25 mouse cellular contexts compared by ENCODE assay signal in genomic region chr11:69576307-69576706, GRCm38 (mm10). TPM values are rescaled to one million over a fixed set of nuclear protein-coding genes. Genes with fewer than 3 reads are reported as not detected.
DNase-seq lines count a peak whose midpoint lies in the region; ATAC-seq lines count a peak whose summit lies in the region.
"Had no signal": no experiment of that assay in that cellular context is flagged by ENCODE, and none has a peak within 500 bp of the region (broad histone marks: within the 10 kb centered on the region; RNA-seq: fewer than 3 reads in every experiment).

No protein-coding gene starts in this region.

- DNase-seq in embryonic facial prominence, embryonic 10.5 days (ENCODE audit: low spot score), result no peak
- no peak for DNase-seq in hindbrain, embryonic 10.5 days (ENCODE audit: low spot score)
- no peak for DNase-seq in embryonic facial prominence, embryonic 14.5 days (ENCODE audit: low spot score)
- no peak for DNase-seq in lung, postnatal 10 days
- no peak for DNase-seq in adrenal gland, postnatal 25 days
- DNase-seq: adrenal gland, postnatal 14 days; cerebellum, adult 11-12 months; cerebellum, postnatal 25 days; embryo, embryonic 11 days; gastrocnemius, postnatal 25 days; heart, postnatal 10 days; kidney, adult 2 months; kidney, postnatal 10 days; lung, postnatal 14 days; right cerebral cortex, adult 18-20 months had no signal

- H3K4me3 ChIP-seq in embryonic facial prominence, embryonic 12.5 days, result no peak overlapping the region
- H3K4me3 ChIP-seq in embryonic facial prominence, embryonic 10.5 days, result no peak overlapping the region
- H3K4me3 ChIP-seq in hindbrain, embryonic 10.5 days, result peak overlapping the region; percentile 21; the same call in 1 of the 2 replicates
- H3K4me3 ChIP-seq in hindbrain, embryonic 13.5 days, result no peak overlapping the region
- no peak overlapping the region for H3K4me3 ChIP-seq in embryonic facial prominence, embryonic 14.5 days (ENCODE audit: low read depth, low read length)
- H3K4me3 ChIP-seq in liver, embryonic 16.5 days (ENCODE audit: low read depth, low read length), result peak overlapping the region; percentile 88
- H3K4me3 ChIP-seq: hindbrain, embryonic 12.5 days; limb, embryonic 15.5 days; neural tube, embryonic 12.5 days had no signal

- H3K27me3 ChIP-seq in embryonic facial prominence, embryonic 12.5 days, result no peaks in the 10 kb centered on the region
- H3K27me3 ChIP-seq in embryonic facial prominence, embryonic 10.5 days (replicated peaks; ENCODE audit: low read depth, poor library complexity, severe bottlenecking), result no peaks in the 10 kb centered on the region
- no peaks in the 10 kb centered on the region for H3K27me3 ChIP-seq in hindbrain, embryonic 10.5 days (ENCODE audit: insufficient read depth, poor library complexity, severe bottlenecking)
- H3K27me3 ChIP-seq in hindbrain, embryonic 13.5 days, result no peaks in the 10 kb centered on the region
- H3K27me3 ChIP-seq in embryonic facial prominence, embryonic 14.5 days (replicated peaks; ENCODE audit: control insufficient read depth, insufficient read depth, low read length), result no peaks in the 10 kb centered on the region
- H3K27me3 ChIP-seq in liver, embryonic 16.5 days (ENCODE audit: control insufficient read depth, insufficient read depth, low read depth, low read length), result no peaks in the 10 kb centered on the region
- H3K27me3 ChIP-seq: hindbrain, embryonic 12.5 days; limb, embryonic 15.5 days; neural tube, embryonic 12.5 days had no signal

- peaks cover 26% of the 10 kb centered on the region for H3K4me1 ChIP-seq in embryonic facial prominence, embryonic 12.5 days
- H3K4me1 ChIP-seq in embryonic facial prominence, embryonic 10.5 days, result peaks cover 35% of the 10 kb centered on the region
- H3K4me1 ChIP-seq in hindbrain, embryonic 10.5 days (replicated peaks), result peaks cover 48% of the 10 kb centered on the region
- peaks cover 41% of the 10 kb centered on the region for H3K4me1 ChIP-seq in hindbrain, embryonic 13.5 days (replicated peaks)
- H3K4me1 ChIP-seq in embryonic facial prominence, embryonic 14.5 days (ENCODE audit: control insufficient read depth, insufficient read depth, low read length), result peaks cover 17% of the 10 kb centered on the region
- H3K4me1 ChIP-seq in liver, embryonic 16.5 days (ENCODE audit: control insufficient read depth, low read depth, low read length), result peaks cover 25% of the 10 kb centered on the region

- no peak overlapping the region for H3K9ac ChIP-seq in embryonic facial prominence, embryonic 12.5 days
- no peak overlapping the region for H3K9ac ChIP-seq in hindbrain, embryonic 13.5 days
- H3K9ac ChIP-seq in embryonic facial prominence, embryonic 14.5 days (ENCODE audit: low read depth, low read length), result peak overlapping the region; percentile 34; the same call in 1 of the 2 replicates
- H3K9ac ChIP-seq in liver, embryonic 16.5 days (ENCODE audit: low read depth, low read length), result no peak overlapping the region
- H3K9ac ChIP-seq: limb, embryonic 15.5 days; neural tube, embryonic 12.5 days had no signal

- no peak for ATAC-seq in embryonic facial prominence, embryonic 12.5 days (ENCODE audit: insufficient number of reproducible peaks, insufficient read depth, low FRiP score, low TSS enrichment)
- no peak for ATAC-seq in hindbrain, embryonic 13.5 days (ENCODE audit: low FRiP score)
- no peak for ATAC-seq in embryonic facial prominence, embryonic 14.5 days (ENCODE audit: low read depth)
- no peak for ATAC-seq in liver, embryonic 16.5 days (ENCODE audit: low read depth)
- ATAC-seq: activated CD4-positive, CD25-positive, alpha-beta regulatory T cell, adult 4 months; inflammation-experienced regulatory T-cells, adult 6 months had no signal

- H3K4me2 ChIP-seq in embryonic facial prominence, embryonic 12.5 days (replicated peaks), result 0 out of 2 replicates have a peak overlapping the region, but pooled peaks have one; percentile 17
- no peak overlapping the region for H3K4me2 ChIP-seq in hindbrain, embryonic 13.5 days
- no peak overlapping the region for H3K4me2 ChIP-seq in embryonic facial prominence, embryonic 14.5 days (ENCODE audit: low read depth, low read length)
- H3K4me2 ChIP-seq in liver, embryonic 16.5 days (ENCODE audit: low read depth, low read length), result peak overlapping the region; percentile 91
- H3K4me2 ChIP-seq: limb, embryonic 15.5 days had no signal

- H3K27ac ChIP-seq in embryonic facial prominence, embryonic 12.5 days, result no peak overlapping the region
- no peak overlapping the region for H3K27ac ChIP-seq in embryonic facial prominence, embryonic 10.5 days (replicated peaks)
- H3K27ac ChIP-seq in hindbrain, embryonic 10.5 days, result no peak overlapping the region
- no peak overlapping the region for H3K27ac ChIP-seq in hindbrain, embryonic 13.5 days
- H3K27ac ChIP-seq in embryonic facial prominence, embryonic 14.5 days (replicated peaks; ENCODE audit: low read depth, low read length), result no peak overlapping the region
- peak overlapping the region; percentile 27; the same call in 1 of the 2 replicates for H3K27ac ChIP-seq in liver, embryonic 16.5 days (ENCODE audit: low read length)
- H3K27ac ChIP-seq: hindbrain, embryonic 12.5 days; limb, embryonic 15.5 days; neural tube, embryonic 12.5 days; stomach, postnatal 0 days had no signal

- 62% methylated on average over 5 of the region's 5 CpGs for WGBS in embryonic facial prominence, embryonic 12.5 days
- 75% methylated on average over 5 of the region's 5 CpGs for WGBS in embryonic facial prominence, embryonic 10.5 days
- 82% methylated on average over 5 of the region's 5 CpGs for WGBS in hindbrain, embryonic 10.5 days
- WGBS in hindbrain, embryonic 13.5 days, result 80% methylated on average over 5 of the region's 5 CpGs
- WGBS in embryonic facial prominence, embryonic 14.5 days, result 66% methylated on average over 5 of the region's 5 CpGs
- 22% methylated on average over 5 of the region's 5 CpGs for WGBS in liver, embryonic 16.5 days (ENCODE audit: insufficient replicate concordance)

- no peaks in the 10 kb centered on the region for H3K9me3 ChIP-seq in embryonic facial prominence, embryonic 12.5 days
- no peaks in the 10 kb centered on the region for H3K9me3 ChIP-seq in embryonic facial prominence, embryonic 10.5 days
- H3K9me3 ChIP-seq in hindbrain, embryonic 10.5 days, result no peaks in the 10 kb centered on the region
- H3K9me3 ChIP-seq in hindbrain, embryonic 13.5 days, result no peaks in the 10 kb centered on the region
- no peaks in the 10 kb centered on the region for H3K9me3 ChIP-seq in embryonic facial prominence, embryonic 14.5 days (ENCODE audit: control insufficient read depth, low read length)
- no peaks in the 10 kb centered on the region for H3K9me3 ChIP-seq in liver, embryonic 16.5 days (replicated peaks; ENCODE audit: control insufficient read depth, low read length)
- H3K9me3 ChIP-seq: hindbrain, embryonic 12.5 days; limb, embryonic 15.5 days; neural tube, embryonic 12.5 days had no signal

- peaks cover 25% of the 10 kb centered on the region; the same call in 1 of the 2 replicates for H3K36me3 ChIP-seq in embryonic facial prominence, embryonic 12.5 days
- H3K36me3 ChIP-seq in embryonic facial prominence, embryonic 10.5 days (replicated peaks), result peaks cover 62% of the 10 kb centered on the region
- H3K36me3 ChIP-seq in hindbrain, embryonic 10.5 days, result peaks cover 61% of the 10 kb centered on the region
- peaks cover 30% of the 10 kb centered on the region for H3K36me3 ChIP-seq in hindbrain, embryonic 13.5 days
- H3K36me3 ChIP-seq in embryonic facial prominence, embryonic 14.5 days (ENCODE audit: control insufficient read depth, insufficient read depth, low read length), result peaks cover 28% of the 10 kb centered on the region; the same call in 1 of the 2 replicates
- no peaks in the 10 kb centered on the region for H3K36me3 ChIP-seq in liver, embryonic 16.5 days (ENCODE audit: control insufficient read depth, insufficient read depth)

RNA-seq across cellular contexts. Expression of gene Wrap53, which starts 3.7 kb away (rescaled TPM):
- polyA plus RNA-seq in embryonic facial prominence, embryonic 12.5 days (2016; fragmentation: Nextera tagmentation; extraction: Ambion mirVana), result 29.4 and 36.2 TPM in 2 replicates
- polyA plus RNA-seq in embryonic facial prominence, embryonic 10.5 days (2016; fragmentation: Nextera tagmentation; extraction: Ambion mirVana), result 41.6 and 43.5 TPM in 2 replicates
- 40.6 and 41.4 TPM in 2 replicates for polyA plus RNA-seq in hindbrain, embryonic 10.5 days (2016; fragmentation: Nextera tagmentation; extraction: Ambion mirVana)
- 23.0 and 24.2 TPM in 2 replicates for polyA plus RNA-seq in hindbrain, embryonic 13.5 days (2015; fragmentation: Nextera tagmentation; extraction: Ambion mirVana)
- 18.4 and 19.8 TPM in 2 replicates for polyA plus RNA-seq in embryonic facial prominence, embryonic 14.5 days (2014; fragmentation: Nextera tagmentation; extraction: Ambion mirVana)
- polyA plus RNA-seq in liver, embryonic 16.5 days (2015; fragmentation: Nextera tagmentation; extraction: Ambion mirVana), result 14.6 and 15.5 TPM in 2 replicates
- total RNA-seq in adrenal gland, postnatal 25 days (2021), result 12.5 and 12.9 TPM in 2 replicates

RNA-seq across cellular contexts. Expression of gene Trp53, which starts 3.9 kb away (rescaled TPM):
- polyA plus RNA-seq in embryonic facial prominence, embryonic 12.5 days (2016; fragmentation: Nextera tagmentation; extraction: Ambion mirVana), result 159 and 161 TPM in 2 replicates
- 219 and 225 TPM in 2 replicates for polyA plus RNA-seq in embryonic facial prominence, embryonic 10.5 days (2016; fragmentation: Nextera tagmentation; extraction: Ambion mirVana)
- 166 and 173 TPM in 2 replicates for polyA plus RNA-seq in hindbrain, embryonic 10.5 days (2016; fragmentation: Nextera tagmentation; extraction: Ambion mirVana)
- 76.3 and 78.1 TPM in 2 replicates for polyA plus RNA-seq in hindbrain, embryonic 13.5 days (2015; fragmentation: Nextera tagmentation; extraction: Ambion mirVana)
- polyA plus RNA-seq in embryonic facial prominence, embryonic 14.5 days (2014; fragmentation: Nextera tagmentation; extraction: Ambion mirVana), result 111 and 133 TPM in 2 replicates
- 55.5 and 55.8 TPM in 2 replicates for polyA plus RNA-seq in liver, embryonic 16.5 days (2015; fragmentation: Nextera tagmentation; extraction: Ambion mirVana)
- 74.1 and 81.7 TPM in 2 replicates for total RNA-seq in adrenal gland, postnatal 25 days (2021)

RNA-seq across cellular contexts. Expression of gene Efnb3, which starts 16.3 kb away (rescaled TPM):
- polyA plus RNA-seq in embryonic facial prominence, embryonic 12.5 days (2016; fragmentation: Nextera tagmentation; extraction: Ambion mirVana), result 57.0 and 61.9 TPM in 2 replicates
- 29.5 and 29.8 TPM in 2 replicates for polyA plus RNA-seq in embryonic facial prominence, embryonic 10.5 days (2016; fragmentation: Nextera tagmentation; extraction: Ambion mirVana)
- 61.9 and 67.2 TPM in 2 replicates for polyA plus RNA-seq in hindbrain, embryonic 10.5 days (2016; fragmentation: Nextera tagmentation; extraction: Ambion mirVana)
- 90.1 and 92.0 TPM in 2 replicates for polyA plus RNA-seq in hindbrain, embryonic 13.5 days (2015; fragmentation: Nextera tagmentation; extraction: Ambion mirVana)
- polyA plus RNA-seq in embryonic facial prominence, embryonic 14.5 days (2014; fragmentation: Nextera tagmentation; extraction: Ambion mirVana), result 7.3 and 8.6 TPM in 2 replicates
- 0.27 and 0.39 TPM in 2 replicates for polyA plus RNA-seq in liver, embryonic 16.5 days (2015; fragmentation: Nextera tagmentation; extraction: Ambion mirVana)
- 0.38 and 1.5 TPM in 2 replicates for total RNA-seq in adrenal gland, postnatal 25 days (2021)

RNA-seq across cellular contexts. Expression of gene Dnah2, which starts 27.4 kb away (rescaled TPM):
- polyA plus RNA-seq in embryonic facial prominence, embryonic 12.5 days (2016; fragmentation: Nextera tagmentation; extraction: Ambion mirVana), result 2.4 and 2.8 TPM in 2 replicates
- polyA plus RNA-seq in embryonic facial prominence, embryonic 10.5 days (2016; fragmentation: Nextera tagmentation; extraction: Ambion mirVana), result 1.3 and 1.4 TPM in 2 replicates
- 2.0 and 2.6 TPM in 2 replicates for polyA plus RNA-seq in hindbrain, embryonic 10.5 days (2016; fragmentation: Nextera tagmentation; extraction: Ambion mirVana)
- 2.1 and 2.7 TPM in 2 replicates for polyA plus RNA-seq in hindbrain, embryonic 13.5 days (2015; fragmentation: Nextera tagmentation; extraction: Ambion mirVana)
- 6.2 and 6.5 TPM in 2 replicates for polyA plus RNA-seq in embryonic facial prominence, embryonic 14.5 days (2014; fragmentation: Nextera tagmentation; extraction: Ambion mirVana)
- 0.07 and 0.09 TPM in 2 replicates for polyA plus RNA-seq in liver, embryonic 16.5 days (2015; fragmentation: Nextera tagmentation; extraction: Ambion mirVana)
- 0.05 and 0.76 TPM in 2 replicates for total RNA-seq in adrenal gland, postnatal 25 days (2021)
- total RNA-seq: megakaryocyte-erythroid progenitor cell, adult 5-6 weeks had no signal

RNA-seq across cellular contexts. Expression of gene Atp1b2, which starts 29.4 kb away (rescaled TPM):
- 4.2 and 5.3 TPM in 2 replicates for polyA plus RNA-seq in embryonic facial prominence, embryonic 12.5 days (2016; fragmentation: Nextera tagmentation; extraction: Ambion mirVana)
- 3.2 TPM in 2 replicates for polyA plus RNA-seq in embryonic facial prominence, embryonic 10.5 days (2016; fragmentation: Nextera tagmentation; extraction: Ambion mirVana)
- polyA plus RNA-seq in hindbrain, embryonic 10.5 days (2016; fragmentation: Nextera tagmentation; extraction: Ambion mirVana), result 7.5 and 7.8 TPM in 2 replicates
- 27.6 and 29.7 TPM in 2 replicates for polyA plus RNA-seq in hindbrain, embryonic 13.5 days (2015; fragmentation: Nextera tagmentation; extraction: Ambion mirVana)
- polyA plus RNA-seq in embryonic facial prominence, embryonic 14.5 days (2014; fragmentation: Nextera tagmentation; extraction: Ambion mirVana), result 15.6 and 17.7 TPM in 2 replicates
- 11.2 and 12.6 TPM in 2 replicates for polyA plus RNA-seq in liver, embryonic 16.5 days (2015; fragmentation: Nextera tagmentation; extraction: Ambion mirVana)
- 34.0 and 38.0 TPM in 2 replicates for total RNA-seq in adrenal gland, postnatal 25 days (2021)

Comparison
In these comparisons a context has a peak if more than half of its experiments do, and no peak if none do; other contexts are left out.
1. H3K4me2 ChIP-seq: peak in embryonic facial prominence, embryonic 12.5 days (single experiment) and liver, embryonic 16.5 days (single experiment); none in hindbrain, embryonic 13.5 days (single experiment) and embryonic facial prominence, embryonic 14.5 days (single experiment).
2. H3K4me3 ChIP-seq: peak in hindbrain, embryonic 10.5 days (single experiment) and liver, embryonic 16.5 days (single experiment); none in embryonic facial prominence, embryonic 12.5 days (single experiment), embryonic facial prominence, embryonic 10.5 days (single experiment), hindbrain, embryonic 13.5 days (single experiment) and embryonic facial prominence, embryonic 14.5 days (single experiment).